Mouse (Mus musculus): ENCODE measurements around the gene Pde4d.

GRCm38 (mm10) chr13:109659103-109659502 lies 1209.4 kb downstream of the Pde4d start:
- no peak for TF ChIP-seq CTCF (IDR thresholded peaks at IDR 0.05; ENCODE audit: control insufficient read depth, insufficient read depth, insufficient read length)
- TF ChIP-seq USF1 (IDR thresholded peaks at IDR 0.05; ENCODE audit: low read depth), result no peak
